Mouse (Mus musculus) CD8-positive naive resting alpha-beta T cell, adult 57 days (primary cell): ENCODE data around the gene Ehd3. TPM values are rescaled to one million over a fixed set of nuclear protein-coding genes. Genes with fewer than 3 reads are reported as not detected.

Experiments used
- total RNA-seq: library from RNA; stranded (reverse); gene quantifications from one replicate; pipeline ENCODE4 v1.2.4, GENCODE M21; 2023

Ehd3 gene
- 135 TPM for total RNA-seq

GRCm38 (mm10) chr17:73803521-73804184 lies at the start of gene Ehd3:
Gene Ehd3 (plus strand): TSS chr17:73804134.

Other genes starting within 250 kb of the Ehd3 start
- not detected for gene Galnt14, start 93.7 kb upstream of the Ehd3 start, total RNA-seq
- gene Xdh, start 146.1 kb downstream of the Ehd3 start, total RNA-seq: 14.8 TPM
- not detected for gene Srd5a2, start 243.8 kb downstream of the Ehd3 start, total RNA-seq